Mouse (Mus musculus): Measurements from ENCODE around the gene Hpd. TPM values are rescaled to one million over a fixed set of nuclear protein-coding genes. Genes with fewer than 3 reads are reported as not detected.
A peak's percentile ranks its signal among the peaks of the same experiment; 100 is the strongest.

Gene Hpd
- total and polyA plus RNA-seq, 3 experiments: 0.20 TPM; not detected in 2

GRCm38 (mm10) chr5:123125638-123126406, 56.7 kb downstream of the Hpd start (continued):
- TF ChIP-seq MXI1 (IDR thresholded peaks at IDR 0.05; ENCODE audit: low read depth, low read length): peak; percentile 48; the same call in 1 of the 2 replicates
- TF ChIP-seq NELFE (IDR thresholded peaks at IDR 0.05; ENCODE audit: low read depth, low read length): peak; percentile 59; the same call in 1 of the 2 replicates
- TF ChIP-seq TCF12 (IDR thresholded peaks at IDR 0.05; ENCODE audit: low read depth, low read length): no peak; the same call in 1 of the 2 replicates
- TF ChIP-seq ZKSCAN1 (IDR thresholded peaks at IDR 0.05; ENCODE audit: borderline replicate concordance, low read depth, low read length): no peak
- TF ChIP-seq ZC3H11A (IDR thresholded peaks at IDR 0.05; ENCODE audit: low read depth, low read length): no peak
- no peak for TF ChIP-seq MEF2A (IDR thresholded peaks at IDR 0.05; ENCODE audit: borderline replicate concordance, low read depth, low read length)
- no peak for TF ChIP-seq MAX (IDR thresholded peaks at IDR 0.05; ENCODE audit: low read length)
- no peak for TF ChIP-seq RCOR1 (conservative IDR thresholded peaks at IDR 0.05; ENCODE audit: low read depth, low read length)
- TF ChIP-seq EP300 (IDR thresholded peaks at IDR 0.05; ENCODE audit: low read length): no peak
- TF ChIP-seq MAFK (IDR thresholded peaks at IDR 0.05; ENCODE audit: insufficient replicate concordance, low read length): 0 out of 2 replicates have a peak, but pooled peaks have one; percentile 5
- TF ChIP-seq SMC3 (IDR thresholded peaks at IDR 0.05; ENCODE audit: low read depth, low read length): no peak
- no peak for TF ChIP-seq GABPA (IDR thresholded peaks at IDR 0.05; ENCODE audit: insufficient replicate concordance, low read depth, low read length)
- TF ChIP-seq PAX5 (IDR thresholded peaks at IDR 0.05; ENCODE audit: low read length): no peak
- no peak for TF ChIP-seq POLR2AphosphoS2 (IDR thresholded peaks at IDR 0.05; ENCODE audit: low read depth, low read length)
- TF ChIP-seq POLR2A (IDR thresholded peaks at IDR 0.05; ENCODE audit: low read depth, low read length): peak; percentile 67
- no peak; the same call in 1 of the 2 replicates for TF ChIP-seq JUND (conservative IDR thresholded peaks at IDR 0.05; ENCODE audit: low read depth, low read length)
- no peak for TF ChIP-seq USF1 (IDR thresholded peaks at IDR 0.05; ENCODE audit: low read depth, low read length)
- peak; percentile 47 for TF ChIP-seq MYC (IDR thresholded peaks at IDR 0.05; ENCODE audit: low read depth, low read length)
- TF ChIP-seq ZNF384 (IDR thresholded peaks at IDR 0.05; ENCODE audit: low read depth, low read length): no peak
- no peak for TF ChIP-seq UBTF (IDR thresholded peaks at IDR 0.05; ENCODE audit: low read depth, low read length)
- TF ChIP-seq ELF1 (IDR thresholded peaks at IDR 0.05; ENCODE audit: low read depth, low read length): no peak; the same call in 1 of the 2 replicates

- dilution Hi-C loops (cut with MboI; ENCODE audit: extremely low pct_ligation_motif_present, extremely low pct_unique_long_range_greater_than_20kb, low sequenced_read_pairs): no loop called here
Observed at GRCm38 (mm10) chr5:123125105-123125504, 57.4 kb downstream of the Hpd start.

More at GRCm38 (mm10) chr5:123125105-123125504, 57.4 kb downstream of the Hpd start:
- Histone ChIP-seq H3K4me2 (ENCODE audit: insufficient read depth, low read depth, poor library complexity, severe bottlenecking) (peak overlapping the region; percentile 82), H3K9me3 (replicated peaks; ENCODE audit: low read length) (peaks cover 11% of the 10 kb centered on the region), H3K27ac (ENCODE audit: insufficient read depth, low read depth) (peak overlapping the region; percentile 93), H3K4me1 (ENCODE audit: control insufficient read depth in 1 of 2, insufficient read depth in 2 of 2) (peaks cover 7 to 52% of the 10 kb centered on the region in 2 experiments), H3K4me3 (replicated peaks in 1 of 3; ENCODE audit: low read depth in 2 of 3, low read length in 2 of 3, poor library complexity in 1 of 3) (no peak overlapping the region), H3K36me3 (replicated peaks in 1 of 2; ENCODE audit: control insufficient read depth in 1 of 2, insufficient read depth in 1 of 2, low read length in 1 of 2) (peaks cover 31 to 48% of the 10 kb centered on the region in 2 experiments), H3K9ac (ENCODE audit: insufficient read depth, low read depth) (peak overlapping the region; percentile 54; the same call in 1 of the 2 replicates), H3K27me3 (replicated peaks) (no peaks in the 10 kb centered on the region), H3K79me2 (replicated peaks; ENCODE audit: control insufficient read depth, extremely low read depth, insufficient read depth, poor library complexity, severe bottlenecking) (peaks cover 40% of the 10 kb centered on the region)
- DNase-seq (ENCODE audit: extremely low read depth): no peak
- TF ChIP-seq ETS1 (conservative IDR thresholded peaks at IDR 0.05; ENCODE audit: low read depth, low read length) (no peak), NRF1 (IDR thresholded peaks at IDR 0.05; ENCODE audit: low read depth, low read length) (no peak), HCFC1 (IDR thresholded peaks at IDR 0.05; ENCODE audit: low read depth, low read length) (no peak), RAD21 (IDR thresholded peaks at IDR 0.05; ENCODE audit: low read depth, low read length) (no peak), USF2 (conservative IDR thresholded peaks at IDR 0.05; ENCODE audit: low read depth, low read length) (no peak), CTCF (conservative IDR thresholded peaks at IDR 0.05 in 1 of 2, IDR thresholded peaks at IDR 0.05 in 1 of 2; ENCODE audit: low read depth in 2 of 2, low read length in 2 of 2) (no peak), ZNF384 (IDR thresholded peaks at IDR 0.05; ENCODE audit: low read depth, low read length) (no peak), JUN (IDR thresholded peaks at IDR 0.05; ENCODE audit: insufficient read depth, low read depth, low read length) (peak; percentile 11; the same call in 1 of the 2 replicates), TCF12 (IDR thresholded peaks at IDR 0.05; ENCODE audit: low read depth, low read length) (no peak), IRF4 (IDR thresholded peaks at IDR 0.05; ENCODE audit: low read depth, low read length) (peak; percentile 79), PAX5 (IDR thresholded peaks at IDR 0.05; ENCODE audit: low read length) (no peak), MAZ (IDR thresholded peaks at IDR 0.05; ENCODE audit: low read depth, low read length) (no peak), EP300 (IDR thresholded peaks at IDR 0.05; ENCODE audit: low read length) (peak; percentile 64; the same call in 1 of the 2 replicates), MEF2A (IDR thresholded peaks at IDR 0.05; ENCODE audit: borderline replicate concordance, low read depth, low read length) (peak; percentile 48; the same call in 1 of the 2 replicates), JUND (conservative IDR thresholded peaks at IDR 0.05; ENCODE audit: low read depth, low read length) (peak; percentile 66; the same call in 1 of the 2 replicates)
- in situ Hi-C loops (cut with MboI; ENCODE audit: low pct_ligation_motif_present, low pct_unique_long_range_greater_than_20kb, low sequenced_read_pairs): no loop called here

Measured in CH12.LX (cell line).